Mouse (Mus musculus): ENCODE measurements around the gene Rhbdf2.

DNA sequence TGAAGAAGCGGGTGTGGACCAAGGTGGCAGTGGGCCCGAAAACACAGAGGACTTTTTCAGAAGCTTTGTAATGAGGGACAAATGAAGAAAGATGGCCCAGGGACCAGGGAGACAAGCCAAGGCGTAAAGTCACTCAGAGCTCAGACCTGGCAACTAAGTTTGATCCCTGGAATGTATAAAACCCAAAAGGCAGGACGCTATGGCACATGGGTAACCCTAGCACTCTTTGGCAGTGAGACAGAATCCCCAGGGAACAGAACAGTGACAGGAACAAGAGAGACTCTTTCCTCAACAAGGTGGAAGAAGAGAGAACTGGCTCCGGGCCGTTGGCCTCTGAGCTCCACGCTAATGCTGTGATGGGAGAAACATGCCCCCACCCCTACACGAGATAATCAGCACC is 24.0 kb upstream of the Rhbdf2 start:
- TF ChIP-seq CTCF (IDR thresholded peaks at IDR 0.05; ENCODE audit: low read depth) (no peak), EP300 (optimal IDR thresholded peaks at IDR 0.05) (no peak)

All from stomach, postnatal 0 days (tissue).